Mouse (Mus musculus) intestine, postnatal 0 days (tissue): ENCODE data around the gene Sel1l3. TPM values are rescaled to one million over a fixed set of nuclear protein-coding genes. Genes with fewer than 3 reads are reported as not detected.

Experiments used
- ATAC-seq: fragments of 200-750 bp; cut with Nextera tagmentation; 2 replicates; pipeline ENCODE4 v1.8.0; 2017; ENCODE audit warnings: mild to moderate bottlenecking, moderate TSS enrichment, moderate library complexity
- H3K27ac ChIP-seq: fragments of 300-500 bp; sonication (generic); 2 replicates; pipeline ENCODE4 v1.5.1; 2014; ENCODE audit warnings: mild to moderate bottlenecking, low read depth, low read length, moderate library complexity
- H3K27me3 ChIP-seq: fragments of 300-500 bp; sonication (generic); replicated peaks from 2 replicates; pipeline ENCODE4 v1.6.1; 2014; ENCODE audit warnings: low read length, mixed read lengths; ENCODE audit not compliant: control insufficient read depth, insufficient read depth
- H3K36me3 ChIP-seq: fragments of 300-500 bp; sonication (generic); 2 replicates; pipeline ENCODE4 v1.6.1; 2014; ENCODE audit warnings: mild to moderate bottlenecking, moderate library complexity; ENCODE audit not compliant: control insufficient read depth, insufficient read depth
- H3K4me1 ChIP-seq: fragments of 300-500 bp; sonication (generic); replicated peaks from 2 replicates; pipeline ENCODE4 v1.6.1; 2014; ENCODE audit warnings: antibody characterized with exemption, low read length, mixed read lengths; ENCODE audit not compliant: control insufficient read depth, insufficient read depth
- H3K4me2 ChIP-seq: fragments of 300-500 bp; sonication (generic); replicated peaks from 2 replicates; pipeline ENCODE4 v1.6.1; 2014; ENCODE audit warnings: low read depth, mild to moderate bottlenecking, moderate library complexity
- H3K4me3 ChIP-seq: fragments of 300-500 bp; sonication (generic); 2 replicates; pipeline ENCODE4 v1.5.1; 2014; ENCODE audit warnings: low read depth, low read length
- H3K9ac ChIP-seq: fragments of 300-500 bp; sonication (generic); 2 replicates; pipeline ENCODE4 v1.6.1; 2014; ENCODE audit warnings: mild to moderate bottlenecking, low read depth, low read length
- H3K9me3 ChIP-seq: fragments of 300-500 bp; sonication (generic); 2 replicates; pipeline ENCODE4 v1.6.1; 2016; ENCODE audit warnings: mixed run types; ENCODE audit not compliant: control insufficient read depth
- CTCF ChIP-seq: sonication (generic); IDR thresholded peaks from 2 replicates; pipeline ENCODE4 v1.5.1; 2016; ENCODE audit warnings: low read depth, mild to moderate bottlenecking, control low read depth, antibody characterized with exemption, moderate library complexity
- WGBS: fragments of 180-500 bp; shearing (Covaris S2); extraction: QIAGEN DNeasy Blood & Tissue Kit; methylation state at CpG from one replicate; pipeline ENCODE4 v1.1.7; 2014; 5-methylcytosine and 5-hydroxymethylcytosine counted together
- polyA plus RNA-seq: library from polyadenylated mRNA; unstranded; fragments of >200 nt; fragmentation: Nextera tagmentation; extraction: Ambion mirVana; gene quantifications from 2 replicates; pipeline ENCODE4 v1.2.1, GENCODE M21; 2015

Sel1l3 gene
- polyA plus RNA-seq, 1 experiment from 2014 or later, result 16.2 TPM

DNA sequence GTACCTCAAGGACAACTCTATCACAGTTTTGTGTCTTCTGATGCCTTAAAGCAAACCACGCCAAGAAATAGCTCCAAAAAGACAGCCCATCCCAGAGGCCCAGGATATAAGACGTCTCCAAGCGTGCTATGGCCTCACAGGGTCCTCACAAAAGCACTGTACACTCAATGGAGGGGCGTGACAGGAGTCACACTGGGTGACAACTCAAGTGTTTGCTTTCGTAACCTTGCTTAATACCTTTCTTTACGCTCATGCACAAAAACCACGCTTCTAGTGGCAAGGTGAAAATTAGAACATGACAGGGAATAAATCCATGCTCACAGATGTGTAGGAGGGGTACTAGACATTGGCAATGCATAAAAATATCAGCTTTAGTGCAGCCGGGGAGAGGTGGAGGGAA, 77.7 kb downstream of the Sel1l3 start:
- no peak for ATAC-seq
- Histone ChIP-seq H3K4me1 (no peaks in the 10 kb centered on the region), H3K27ac (no peak overlapping the region), H3K9ac (no peak overlapping the region), H3K4me3 (no peak overlapping the region), H3K9me3 (no peaks in the 10 kb centered on the region), H3K36me3 (peaks cover 6% of the 10 kb centered on the region; the same call in 1 of the 2 replicates), H3K27me3 (no peaks in the 10 kb centered on the region), H3K4me2 (no peak overlapping the region)
- 83% methylated on average over 8 of the region's 8 CpGs for WGBS
- TF ChIP-seq CTCF, result no peak

DNA sequence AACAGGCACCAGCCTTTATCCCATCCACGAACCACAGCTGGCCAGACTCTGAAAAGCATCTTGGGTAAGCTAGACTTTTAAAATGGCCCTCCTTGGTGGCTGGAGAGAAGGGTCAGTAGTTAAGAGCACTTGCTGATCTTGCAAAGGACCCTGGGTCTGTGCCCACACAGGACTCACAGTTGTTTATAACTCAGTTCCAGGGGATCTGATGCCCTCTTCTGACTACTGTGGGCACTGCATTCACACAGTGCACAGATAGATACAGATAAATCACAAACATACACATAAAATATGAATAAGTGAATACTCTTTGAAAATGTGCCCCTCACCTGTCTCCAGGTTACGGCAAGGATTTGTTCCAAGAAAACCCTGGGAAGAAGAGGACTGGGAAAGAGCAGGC, 79.7 kb downstream of the Sel1l3 start:
- Histone ChIP-seq H3K36me3 (peaks cover 6% of the 10 kb centered on the region; the same call in 1 of the 2 replicates), H3K9me3 (no peaks in the 10 kb centered on the region), H3K9ac (no peak overlapping the region), H3K4me2 (no peak overlapping the region), H3K27ac (no peak overlapping the region), H3K4me3 (no peak overlapping the region), H3K4me1 (no peaks in the 10 kb centered on the region), H3K27me3 (no peaks in the 10 kb centered on the region)
- peak; percentile 49 for TF ChIP-seq CTCF
- 92% methylated on average over 2 of the region's 2 CpGs for WGBS
- no peak for ATAC-seq

DNA sequence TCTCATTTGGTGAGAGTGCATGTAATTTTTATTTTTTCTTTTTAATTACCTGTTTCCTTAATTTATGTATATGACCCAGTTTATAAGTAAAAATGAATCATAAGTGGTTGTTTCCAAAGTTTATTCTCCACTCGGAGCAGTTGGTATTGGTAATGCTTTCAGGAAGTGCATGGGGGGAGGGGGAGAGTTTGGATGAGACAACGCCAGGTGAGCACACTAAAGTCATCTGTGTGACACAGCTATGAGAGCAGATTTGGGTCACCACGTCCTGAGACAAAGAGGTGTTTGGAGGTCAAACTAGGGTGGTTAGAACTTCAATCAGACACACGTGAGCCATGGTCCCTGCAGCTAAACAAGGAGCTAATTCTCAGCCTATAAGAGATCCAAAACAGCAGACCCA, 89.0 kb downstream of the Sel1l3 start:
- Histone ChIP-seq H3K27me3 (no peaks in the 10 kb centered on the region), H3K9me3 (no peaks in the 10 kb centered on the region), H3K27ac (no peak overlapping the region), H3K4me3 (no peak overlapping the region), H3K4me2 (no peak overlapping the region), H3K9ac (no peak overlapping the region), H3K36me3 (peaks cover 5% of the 10 kb centered on the region; the same call in 1 of the 2 replicates), H3K4me1 (no peaks in the 10 kb centered on the region; the same call in 1 of the 2 replicates)
- no peak for ATAC-seq
- no peak for TF ChIP-seq CTCF
- 53% methylated on average over 4 of the region's 4 CpGs for whole genome bisulfite sequencing

DNA sequence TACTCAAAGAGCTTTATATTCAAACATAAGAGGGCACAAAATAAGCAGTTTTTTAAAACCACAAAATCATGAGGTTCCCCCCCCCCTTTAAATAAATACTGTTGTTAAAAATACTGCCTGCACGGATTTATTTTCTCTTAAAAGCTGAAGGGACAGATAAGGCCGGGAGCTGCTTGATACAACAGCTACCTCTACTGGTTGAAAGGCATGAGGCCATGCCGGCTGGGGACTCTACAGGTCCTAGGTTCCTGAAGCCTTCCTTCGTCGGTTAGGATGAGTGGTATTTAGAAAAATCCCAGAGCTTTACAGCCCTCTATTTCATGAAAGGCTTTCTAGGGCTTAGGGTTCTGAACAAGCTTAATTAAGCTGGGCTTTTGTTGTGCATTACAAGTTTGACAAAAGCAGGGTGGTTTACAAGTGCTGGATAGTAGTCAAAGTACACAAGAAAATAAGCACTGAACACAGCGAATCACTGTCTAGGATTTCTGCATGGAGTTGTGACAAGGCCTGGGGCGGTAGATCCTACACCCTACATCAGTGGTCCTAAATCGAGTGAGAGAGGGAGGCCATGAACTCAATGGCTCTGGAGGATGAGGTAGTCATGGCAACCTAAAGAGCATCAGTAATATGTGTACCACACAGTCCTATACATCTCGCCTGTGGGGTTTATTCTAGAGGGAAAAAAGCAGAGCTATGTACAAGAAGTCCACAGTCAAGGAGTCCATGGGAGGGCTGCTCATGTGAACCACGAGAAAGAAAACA, 90.0 kb downstream of the Sel1l3 start:
- H3K4me1 ChIP-seq, result no peaks in the 10 kb centered on the region; the same call in 1 of the 2 replicates
- H3K27me3 ChIP-seq, result no peaks in the 10 kb centered on the region
- peaks cover 5% of the 10 kb centered on the region; the same call in 1 of the 2 replicates for H3K36me3 ChIP-seq
- no peak overlapping the region for H3K9ac ChIP-seq
- TF ChIP-seq CTCF, result peak; percentile 89
- 0 out of 2 replicates have a peak, but pooled peaks have one; percentile 42 for ATAC-seq
- no peak overlapping the region for H3K4me3 ChIP-seq
- H3K9me3 ChIP-seq, result no peaks in the 10 kb centered on the region
- 48% methylated on average over 10 of the region's 10 CpGs for WGBS
- H3K4me2 ChIP-seq, result no peak overlapping the region
- no peak overlapping the region for H3K27ac ChIP-seq

DNA sequence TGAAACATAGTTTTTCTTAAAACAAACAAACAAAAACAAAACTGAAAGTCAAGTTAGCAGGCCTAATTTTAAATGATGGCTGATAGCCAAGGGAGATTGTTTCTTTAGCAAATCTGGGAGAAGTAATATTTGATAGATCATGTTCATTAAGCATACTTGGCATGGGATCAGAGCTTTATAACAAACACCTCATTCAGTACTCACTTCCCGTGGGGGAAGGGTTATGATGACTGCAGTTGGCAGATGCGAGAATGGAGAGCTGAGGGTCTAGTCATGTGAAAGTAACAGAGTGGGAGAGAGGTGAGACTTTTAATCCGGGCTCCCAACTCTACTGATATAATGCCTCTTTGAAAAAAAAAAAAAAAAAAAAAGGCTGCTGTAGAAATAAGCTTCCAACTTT, 94.0 kb downstream of the Sel1l3 start:
- Histone ChIP-seq H3K27me3 (no peaks in the 10 kb centered on the region), H3K4me1 (no peaks in the 10 kb centered on the region; the same call in 1 of the 2 replicates), H3K27ac (no peak overlapping the region), H3K9me3 (no peaks in the 10 kb centered on the region), H3K36me3 (peaks cover 11% of the 10 kb centered on the region; the same call in 1 of the 2 replicates), H3K4me2 (no peak overlapping the region), H3K9ac (no peak overlapping the region), H3K4me3 (no peak overlapping the region)
- ATAC-seq, result no peak
- 68% methylated on average over 3 of the region's 3 CpGs for WGBS
- TF ChIP-seq CTCF, result no peak

DNA sequence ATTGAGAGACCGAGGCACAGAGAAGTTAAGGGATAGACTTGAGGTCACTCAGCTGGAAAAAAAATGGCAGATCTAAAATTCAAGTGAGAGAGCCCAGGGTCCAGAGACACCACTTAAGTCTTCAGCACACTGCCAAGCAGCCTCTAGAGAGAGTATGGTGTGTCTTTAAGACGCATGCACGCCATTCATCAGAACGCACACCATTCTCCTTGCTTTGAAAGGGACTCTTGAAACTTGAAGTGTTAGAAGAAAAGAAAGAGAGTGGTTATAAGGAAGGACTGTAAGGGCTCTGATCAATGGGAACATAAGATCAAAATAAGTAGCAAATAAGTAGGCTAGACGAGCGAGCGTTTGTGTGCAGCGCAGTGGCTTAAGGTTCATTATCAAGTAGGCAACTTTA, 95.5 kb downstream of the Sel1l3 start:
- TF ChIP-seq CTCF, result no peak
- Histone ChIP-seq H3K27me3 (no peaks in the 10 kb centered on the region), H3K4me2 (no peak overlapping the region), H3K4me3 (no peak overlapping the region), H3K27ac (no peak overlapping the region), H3K9ac (no peak overlapping the region), H3K36me3 (peaks cover 11% of the 10 kb centered on the region; the same call in 1 of the 2 replicates), H3K4me1 (no peaks in the 10 kb centered on the region; the same call in 1 of the 2 replicates), H3K9me3 (no peaks in the 10 kb centered on the region)
- WGBS, result 93% methylated on average over 8 of the region's 8 CpGs
- ATAC-seq, result no peak
